Mouse (Mus musculus) limb, embryonic 15.5 days (tissue): ENCODE measurements around the gene 2610008E11Rik. TPM values are rescaled to one million over a fixed set of nuclear protein-coding genes. Genes with fewer than 3 reads are reported as not detected.
"Not testable (repeated sequence)": the region's sequence is repeated elsewhere in the genome, so short reads cannot be mapped to it uniquely, and the experiment has no call there.

ENCODE experiments used
- ATAC-seq: fragments of 200-750 bp; cut with Nextera tagmentation; 2 replicates; pipeline ENCODE4 v1.8.0; 2017; ENCODE audit warnings: low read depth, moderate TSS enrichment; ENCODE audit not compliant: insufficient number of reproducible peaks, low FRiP score, low TSS enrichment
- H3K27ac ChIP-seq: fragments of 300-500 bp; sonication (generic); 2 replicates; pipeline ENCODE4 v1.5.1; 2015; ENCODE audit warnings: moderate library complexity, mild to moderate bottlenecking, inconsistent platforms
- H3K27me3 ChIP-seq: fragments of 300-500 bp; sonication (generic); 2 replicates; pipeline ENCODE4 v1.6.1; 2015; ENCODE audit warnings: inconsistent platforms
- H3K36me3 ChIP-seq: fragments of 300-500 bp; sonication (generic); 2 replicates; pipeline ENCODE4 v1.6.1; 2015; ENCODE audit warnings: inconsistent platforms
- H3K4me1 ChIP-seq: fragments of 300-500 bp; sonication (generic); 2 replicates; pipeline ENCODE4 v1.6.1; 2015; ENCODE audit warnings: inconsistent platforms
- H3K4me2 ChIP-seq: fragments of 300-500 bp; sonication (generic); 2 replicates; pipeline ENCODE4 v1.6.1; 2015; ENCODE audit warnings: mild to moderate bottlenecking, inconsistent platforms
- H3K4me3 ChIP-seq: fragments of 300-500 bp; sonication (generic); 2 replicates; pipeline ENCODE4 v1.5.1; 2015; ENCODE audit warnings: mild to moderate bottlenecking, inconsistent platforms
- H3K9ac ChIP-seq: fragments of 300-500 bp; sonication (generic); 2 replicates; pipeline ENCODE4 v1.6.1; 2015; ENCODE audit warnings: inconsistent platforms
- H3K9me3 ChIP-seq: fragments of 300-500 bp; sonication (generic); 2 replicates; pipeline ENCODE4 v1.6.1; 2016; ENCODE audit warnings: inconsistent platforms
- WGBS: fragments of 180-500 bp; shearing (Covaris S2); methylation state at CpG from one replicate; pipeline ENCODE4 v1.1.7; 2015; 5-methylcytosine and 5-hydroxymethylcytosine counted together
- polyA plus RNA-seq: library from polyadenylated mRNA; unstranded; fragments of >200 nt; fragmentation: Nextera tagmentation; extraction: Ambion mirVana; gene quantifications from 2 replicates; pipeline ENCODE4 v1.2.1, GENCODE M21; 2015

2610008E11Rik gene
- polyA plus RNA-seq, 1 experiment from 2014 or later: 34.5 TPM

- H3K9me3 ChIP-seq, H3K4me3 ChIP-seq, H3K4me1 ChIP-seq, H3K4me2 ChIP-seq, H3K27ac ChIP-seq, ATAC-seq, H3K27me3 ChIP-seq, H3K9ac ChIP-seq: not testable (repeated sequence)
- 69% methylated on average over 3 of the region's 3 CpGs for WGBS
- peaks cover 29% of the 10 kb centered on the region for H3K36me3 ChIP-seq
These were observed 40.0 kb downstream of the 2610008E11Rik start for GRCm38 (mm10) chr10:79057370-79057769.

- not testable (repeated sequence) for H3K4me3 ChIP-seq, H3K9me3 ChIP-seq, H3K27ac ChIP-seq, ATAC-seq, H3K27me3 ChIP-seq, H3K4me1 ChIP-seq, H3K4me2 ChIP-seq, H3K9ac ChIP-seq, H3K36me3 ChIP-seq
- WGBS: 92% methylated on average over 2 of the region's 2 CpGs
These were observed 54.9 kb downstream of the 2610008E11Rik start for GRCm38 (mm10) chr10:79042457-79042856.

GRCm38 (mm10) chr10:79028441-79028840, 69.0 kb downstream of the 2610008E11Rik start, which contains the start of gene Olfr57:
Olfr57 (plus strand) TSS chr10:79028741.
- Histone ChIP-seq H3K4me2 (no peak within 1 kb of the TSS), H3K4me3 (no peak within 1 kb of the TSS), H3K9ac (no peak within 1 kb of the TSS), H3K27me3 (no peaks in the 10 kb centered on the region), H3K36me3 (no peaks in the 10 kb centered on the region), H3K4me1 (no peaks in the 10 kb centered on the region), H3K27ac (no peak within 1 kb of the TSS), H3K9me3 (no peaks in the 10 kb centered on the region)
- ATAC-seq: no peak

Other genes with a start within 250 kb of the 2610008E11Rik start
- not detected in 2 replicates for gene Olfr1356, start 245.4 kb downstream of the 2610008E11Rik start, polyA plus RNA-seq
- not detected in 2 replicates for gene Olfr1355, start 222.1 kb downstream of the 2610008E11Rik start, polyA plus RNA-seq
- not detected in 2 replicates for gene Olfr1354, start 184.4 kb downstream of the 2610008E11Rik start, polyA plus RNA-seq
- not detected in 2 replicates for gene Olfr8, start 147.0 kb downstream of the 2610008E11Rik start, polyA plus RNA-seq
- gene Olfr1353, start 134.3 kb downstream of the 2610008E11Rik start, polyA plus RNA-seq: not detected in 2 replicates
- not detected in 2 replicates for gene Olfr1352, start 116.5 kb downstream of the 2610008E11Rik start, polyA plus RNA-seq
- gene Olfr1351, start 85.1 kb downstream of the 2610008E11Rik start, polyA plus RNA-seq: not detected in 2 replicates
- gene Olfr57, start 68.9 kb downstream of the 2610008E11Rik start, polyA plus RNA-seq: not detected in 2 replicates
- not detected in 2 replicates for gene Vmn2r80, start 51.2 kb upstream of the 2610008E11Rik start, polyA plus RNA-seq
- gene Vmn2r81, start 150.1 kb upstream of the 2610008E11Rik start, polyA plus RNA-seq: not detected in 2 replicates